Mouse (Mus musculus): ENCODE results near the gene Mylk.

- no peak for TF ChIP-seq GATA1 (IDR thresholded peaks at IDR 0.05; ENCODE audit: low read length)
- TF ChIP-seq TAL1 (IDR thresholded peaks at IDR 0.05; ENCODE audit: low read length), result no peak
Observed at GRCm38 (mm10) chr16:34960866-34961582, 216.0 kb downstream of the Mylk start.

Data from erythroblast, embryonic 14.5 days (primary cell).